Mouse (Mus musculus) MN1 (cell line): ENCODE data around the gene Klri1.
"Not testable (repeated sequence)": the region's sequence is repeated elsewhere in the genome, so short reads cannot be mapped to it uniquely, and the experiment has no call there.

ENCODE experiments used
- DNase-seq: peaks from one replicate; pipeline ENCODE4 v3.0.0-alpha.2; 2016; ENCODE audit warnings: low spot score

The Klri1 gene

GRCm38 (mm10) chr6:129717032-129717431 is at the start of gene Klri1:
TSS of gene Klri1 (minus strand) at chr6:129717132.
- DNase-seq, result no peak

- DNase-seq, result no peak
Observed at GRCm38 (mm10) chr6:129747654-129748032, 30.7 kb upstream of the Klri1 start.

- no peak for DNase-seq
Observed at GRCm38 (mm10) chr6:129747016-129747653, 30.2 kb upstream of the Klri1 start.

- no peak for DNase-seq
Observed at GRCm38 (mm10) chr6:129746151-129746550, 29.2 kb upstream of the Klri1 start.

GRCm38 (mm10) chr6:129740069-129740721 is 23.3 kb upstream of the Klri1 start, which contains the start of gene Klri2:
TSS of gene Klri2 (minus strand) at chr6:129740484.
- DNase-seq, result no peak

- DNase-seq, result no peak
Observed at GRCm38 (mm10) chr6:129736414-129736813, 19.5 kb upstream of the Klri1 start.

- no peak for DNase-seq
Observed at GRCm38 (mm10) chr6:129727237-129727636, 10.3 kb upstream of the Klri1 start.

GRCm38 (mm10) chr6:129721390-129721789 is 4.5 kb upstream of the Klri1 start:
- no peak for DNase-seq

GRCm38 (mm10) chr6:129720487-129720886 is 3.6 kb upstream of the Klri1 start:
- no peak for DNase-seq

- DNase-seq, result no peak
Observed at GRCm38 (mm10) chr6:129713566-129713965, 3.4 kb downstream of the Klri1 start.

GRCm38 (mm10) chr6:129691436-129691835 is 25.5 kb downstream of the Klri1 start:
- not testable (repeated sequence) for DNase-seq

GRCm38 (mm10) chr6:129680379-129680778 is 36.6 kb downstream of the Klri1 start:
- DNase-seq, result no peak

- no peak for DNase-seq
Observed at GRCm38 (mm10) chr6:129678873-129679272, 38.1 kb downstream of the Klri1 start, which contains the start of gene Klrc1. TSS of gene Klrc1 (minus strand) at chr6:129678973.

- not testable (repeated sequence) for DNase-seq
Observed at GRCm38 (mm10) chr6:129661301-129661700, 55.6 kb downstream of the Klri1 start.

- not testable (repeated sequence) for DNase-seq
Observed at GRCm38 (mm10) chr6:129660589-129660988, 56.3 kb downstream of the Klri1 start, which contains the start of gene Klrc2. TSS of gene Klrc2 (minus strand) at chr6:129660689.
